In the genomic region with DNA sequence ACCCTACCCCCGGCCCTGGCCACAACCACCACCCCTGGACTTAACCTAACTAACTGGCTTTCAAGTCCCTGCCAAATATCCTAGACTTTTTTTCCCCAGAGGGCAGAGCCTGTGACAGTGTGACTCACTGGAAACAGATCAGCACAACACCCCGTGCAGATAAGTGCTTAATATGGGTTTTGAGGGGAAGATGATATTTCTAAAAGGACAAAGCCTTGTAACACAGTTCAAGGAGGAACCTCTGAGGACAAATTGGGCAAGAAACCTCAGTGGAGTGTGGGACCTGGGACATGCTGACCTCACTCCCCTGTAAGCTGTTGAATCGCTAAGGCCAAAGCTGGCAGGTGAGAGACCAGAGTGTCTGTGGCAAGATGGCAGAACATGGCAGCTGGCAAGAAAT, we compare ENCODE assay signal across 16 mouse cellular contexts. TPM values are rescaled to one million over a fixed set of nuclear protein-coding genes. Genes with fewer than 3 reads are reported as not detected.
A peak's percentile ranks its signal among the peaks of the same experiment; 100 is the strongest.
DNase-seq lines count a peak whose midpoint lies in the region; ATAC-seq and TF ChIP-seq lines count a peak whose summit lies in the region.
"Had no signal": no experiment of that assay in that cellular context is flagged by ENCODE, and none has a peak within 500 bp of the region (broad histone marks: within the 10 kb centered on the region; RNA-seq: fewer than 3 reads in every experiment).

No protein-coding gene starts in this region.

- no peaks in the 10 kb centered on the region for H3K9me3 ChIP-seq in hindbrain, embryonic 12.5 days (replicated peaks)
- peaks cover 4% of the 10 kb centered on the region; the same call in 1 of the 2 replicates for H3K9me3 ChIP-seq in hindbrain, embryonic 10.5 days
- H3K9me3 ChIP-seq in hindbrain, embryonic 15.5 days = no peaks in the 10 kb centered on the region
- no peaks in the 10 kb centered on the region for H3K9me3 ChIP-seq in neural tube, embryonic 13.5 days
- H3K9me3 ChIP-seq: heart, embryonic 13.5 days; kidney, embryonic 15.5 days had no signal

- H3K9ac ChIP-seq in hindbrain, embryonic 12.5 days = no peak overlapping the region
- H3K9ac ChIP-seq in hindbrain, embryonic 15.5 days = no peak overlapping the region
- peak overlapping the region; percentile 79; the same call in 1 of the 2 replicates for H3K9ac ChIP-seq in neural tube, embryonic 13.5 days
- H3K9ac ChIP-seq: heart, embryonic 13.5 days; kidney, embryonic 15.5 days; liver, embryonic 14.5 days had no signal

- WGBS in hindbrain, embryonic 12.5 days = 84% methylated on average over 3 of the region's 3 CpGs
- WGBS in hindbrain, embryonic 10.5 days = 88% methylated on average over 3 of the region's 3 CpGs
- 82% methylated on average over 3 of the region's 3 CpGs for WGBS in hindbrain, embryonic 15.5 days
- 80% methylated on average over 3 of the region's 3 CpGs for WGBS in neural tube, embryonic 13.5 days

- H3K36me3 ChIP-seq in hindbrain, embryonic 12.5 days = no peaks in the 10 kb centered on the region
- no peaks in the 10 kb centered on the region for H3K36me3 ChIP-seq in hindbrain, embryonic 10.5 days
- no peaks in the 10 kb centered on the region for H3K36me3 ChIP-seq in hindbrain, embryonic 15.5 days
- no peaks in the 10 kb centered on the region for H3K36me3 ChIP-seq in neural tube, embryonic 13.5 days
- H3K36me3 ChIP-seq: heart, embryonic 13.5 days; kidney, embryonic 15.5 days had no signal

- TF ChIP-seq POLR2A in bone marrow macrophage, adult 2 months (IDR thresholded peaks at IDR 0.05; ENCODE audit: borderline replicate concordance, low read depth, low read length) = no peak

- H3K27ac ChIP-seq in hindbrain, embryonic 12.5 days = no peak overlapping the region
- no peak overlapping the region for H3K27ac ChIP-seq in hindbrain, embryonic 10.5 days
- peak overlapping the region; percentile 35 for H3K27ac ChIP-seq in bone marrow macrophage, adult 2 months (ENCODE audit: insufficient read depth, low read depth, low read length)
- H3K27ac ChIP-seq in hindbrain, embryonic 15.5 days (replicated peaks) = no peak overlapping the region
- H3K27ac ChIP-seq in neural tube, embryonic 13.5 days (replicated peaks) = no peak overlapping the region
- H3K27ac ChIP-seq: heart, embryonic 13.5 days; kidney, embryonic 15.5 days; liver, embryonic 14.5 days had no signal

- H3K4me3 ChIP-seq in hindbrain, embryonic 12.5 days = no peak overlapping the region
- H3K4me3 ChIP-seq in hindbrain, embryonic 10.5 days = no peak overlapping the region
- no peak overlapping the region for H3K4me3 ChIP-seq in bone marrow macrophage, adult 2 months (ENCODE audit: insufficient read depth, low read length)
- peak overlapping the region; percentile 56 for H3K4me3 ChIP-seq in hindbrain, embryonic 15.5 days
- peak overlapping the region; percentile 54 for H3K4me3 ChIP-seq in neural tube, embryonic 13.5 days
- H3K4me3 ChIP-seq: heart, embryonic 13.5 days; kidney, embryonic 15.5 days had no signal

- DNase-seq in hindbrain, embryonic 10.5 days (ENCODE audit: low spot score) = no peak
- DNase-seq in lung, postnatal 4 days = no peak
- DNase-seq: cerebellum, adult 11-12 months; gastrocnemius, postnatal 25 days; left cerebral cortex, postnatal 4 days; lung, postnatal 14 days; right cerebral cortex, postnatal 4 days had no signal

- TF ChIP-seq CTCF in bone marrow macrophage, adult 2 months (IDR thresholded peaks at IDR 0.05; ENCODE audit: low read depth, low read length) = no peak

- no peaks in the 10 kb centered on the region for H3K27me3 ChIP-seq in hindbrain, embryonic 12.5 days
- H3K27me3 ChIP-seq in hindbrain, embryonic 10.5 days (ENCODE audit: insufficient read depth, poor library complexity, severe bottlenecking) = no peaks in the 10 kb centered on the region
- no peaks in the 10 kb centered on the region for H3K27me3 ChIP-seq in hindbrain, embryonic 15.5 days
- H3K27me3 ChIP-seq in neural tube, embryonic 13.5 days = no peaks in the 10 kb centered on the region
- H3K27me3 ChIP-seq: CH12.LX; heart, embryonic 13.5 days; kidney, embryonic 15.5 days had no signal

- peak overlapping the region; percentile 67 for H3K4me2 ChIP-seq in hindbrain, embryonic 12.5 days (replicated peaks)
- peak overlapping the region; percentile 74 for H3K4me2 ChIP-seq in hindbrain, embryonic 15.5 days
- peak overlapping the region; percentile 67 for H3K4me2 ChIP-seq in neural tube, embryonic 13.5 days
- H3K4me2 ChIP-seq: kidney, embryonic 15.5 days had no signal

- H3K4me1 ChIP-seq in hindbrain, embryonic 12.5 days = peaks cover 9% of the 10 kb centered on the region; the same call in 1 of the 2 replicates
- H3K4me1 ChIP-seq in hindbrain, embryonic 10.5 days (replicated peaks) = no peaks in the 10 kb centered on the region; the same call in 1 of the 2 replicates
- H3K4me1 ChIP-seq in bone marrow macrophage, adult 2 months (ENCODE audit: control insufficient read depth, insufficient read depth, low read length) = peaks cover 47% of the 10 kb centered on the region
- peaks cover 22% of the 10 kb centered on the region for H3K4me1 ChIP-seq in hindbrain, embryonic 15.5 days (replicated peaks)
- peaks cover 27% of the 10 kb centered on the region for H3K4me1 ChIP-seq in neural tube, embryonic 13.5 days (replicated peaks)
- H3K4me1 ChIP-seq: kidney, embryonic 15.5 days had no signal

- ATAC-seq in hindbrain, embryonic 12.5 days (ENCODE audit: low FRiP score) = no peak
- no peak for ATAC-seq in hindbrain, embryonic 15.5 days (ENCODE audit: low FRiP score, low read depth)
- no peak for ATAC-seq in neural tube, embryonic 13.5 days (ENCODE audit: low read depth)
- ATAC-seq in inflammation-experienced regulatory T-cells, adult 6 months = no peak

RNA-seq across cellular contexts. Expression of a gene that starts 2.6 kb away (rescaled TPM):
- 46.4 and 46.6 TPM in 2 replicates for polyA plus RNA-seq in hindbrain, embryonic 12.5 days (2016; fragmentation: Nextera tagmentation; extraction: Ambion mirVana)
- polyA plus RNA-seq in hindbrain, embryonic 10.5 days (2016; fragmentation: Nextera tagmentation; extraction: Ambion mirVana) = 10.7 and 28.3 TPM in 2 replicates
- not detected in 2 replicates for polyA plus RNA-seq in bone marrow macrophage, adult 2 months (2012; ENCODE audit: insufficient read depth, insufficient read length, missing spikeins)
- 88.9 and 96.7 TPM in 2 replicates for polyA plus RNA-seq in hindbrain, embryonic 15.5 days (2015; fragmentation: Nextera tagmentation; extraction: Ambion mirVana)
- 81.3 and 89.1 TPM in 2 replicates for polyA plus RNA-seq in neural tube, embryonic 13.5 days (2015; fragmentation: Nextera tagmentation; extraction: Ambion mirVana)
- 1 to 10 TPM in 1 of 3 experiments, under 1 TPM in 2; 0.52 to 1.6 (median 0.68) TPM for polyA plus RNA-seq in inflammation-experienced regulatory T-cells, adult 6 months (2017; shearing (Covaris generic))

RNA-seq across cellular contexts. Expression of a gene that starts 8.3 kb away (rescaled TPM):
- 58.1 and 60.1 TPM in 2 replicates for polyA plus RNA-seq in hindbrain, embryonic 12.5 days (2016; fragmentation: Nextera tagmentation; extraction: Ambion mirVana)
- 65.5 and 73.0 TPM in 2 replicates for polyA plus RNA-seq in hindbrain, embryonic 10.5 days (2016; fragmentation: Nextera tagmentation; extraction: Ambion mirVana)
- 18.5 and 23.3 TPM in 2 replicates for polyA plus RNA-seq in bone marrow macrophage, adult 2 months (2012; ENCODE audit: insufficient read depth, insufficient read length, missing spikeins)
- polyA plus RNA-seq in hindbrain, embryonic 15.5 days (2015; fragmentation: Nextera tagmentation; extraction: Ambion mirVana) = 37.9 and 42.0 TPM in 2 replicates
- 44.1 and 51.9 TPM in 2 replicates for polyA plus RNA-seq in neural tube, embryonic 13.5 days (2015; fragmentation: Nextera tagmentation; extraction: Ambion mirVana)
- polyA plus RNA-seq in inflammation-experienced regulatory T-cells, adult 6 months (2017; shearing (Covaris generic)) = 10 to 100 TPM; 28.1 to 40.4 (median 33.4) TPM

RNA-seq across cellular contexts. Expression of a gene that starts 58.7 kb away (rescaled TPM):
- 2.1 and 2.9 TPM in 2 replicates for polyA plus RNA-seq in hindbrain, embryonic 12.5 days (2016; fragmentation: Nextera tagmentation; extraction: Ambion mirVana)
- polyA plus RNA-seq in hindbrain, embryonic 10.5 days (2016; fragmentation: Nextera tagmentation; extraction: Ambion mirVana) = 2.6 and 2.8 TPM in 2 replicates
- polyA plus RNA-seq in bone marrow macrophage, adult 2 months (2012; ENCODE audit: insufficient read depth, insufficient read length, missing spikeins) = 46.8 and 49.2 TPM in 2 replicates
- polyA plus RNA-seq in hindbrain, embryonic 15.5 days (2015; fragmentation: Nextera tagmentation; extraction: Ambion mirVana) = 0.58 and 0.80 TPM in 2 replicates
- 0.85 and 0.92 TPM in 2 replicates for polyA plus RNA-seq in neural tube, embryonic 13.5 days (2015; fragmentation: Nextera tagmentation; extraction: Ambion mirVana)
- 10 to 100 TPM; 26.8 to 32.6 (median 28.2) TPM for polyA plus RNA-seq in inflammation-experienced regulatory T-cells, adult 6 months (2017; shearing (Covaris generic))

Comparison
In these comparisons a context has a peak if more than half of its experiments do, and no peak if none do; other contexts are left out.
1. H3K4me3 ChIP-seq: peak in hindbrain, embryonic 15.5 days (single experiment) and neural tube, embryonic 13.5 days (single experiment); none in hindbrain, embryonic 12.5 days (single experiment), hindbrain, embryonic 10.5 days (single experiment) and bone marrow macrophage, adult 2 months (single experiment).
2. Peak in every context shown above with its lines, with median percentiles within 50 percentile points of each other: H3K4me2 ChIP-seq.